Mouse (Mus musculus) bone marrow, adult 2 months (tissue): ENCODE data around the gene Il2rb. TPM values are rescaled to one million over a fixed set of nuclear protein-coding genes. Genes with fewer than 3 reads are reported as not detected.

Source experiments
- H3K27ac ChIP-seq: fragments of 200-500 bp; 2 replicates; pipeline ENCODE4 v1.5.1; 2012; ENCODE audit warnings: low read depth, mild to moderate bottlenecking, control low read depth, inconsistent platforms, low read length; ENCODE audit not compliant: control insufficient read depth, poor library complexity, insufficient read depth
- H3K4me1 ChIP-seq: fragments of 200-500 bp; 2 replicates; pipeline ENCODE4 v1.6.1; 2011; ENCODE audit warnings: low read length; ENCODE audit not compliant: control insufficient read depth, insufficient read depth
- H3K4me3 ChIP-seq: fragments of 200-500 bp; replicated peaks from 2 replicates; pipeline ENCODE3; 2011; ENCODE audit warnings: mild to moderate bottlenecking, low read depth, low read length, control low read depth; ENCODE audit not compliant: control insufficient read depth
- CTCF ChIP-seq: fragments of 200-500 bp; IDR thresholded peaks from 2 replicates; pipeline ENCODE4 v1.5.1; 2011; ENCODE audit warnings: low read length, control low read depth; ENCODE audit not compliant: control insufficient read depth, insufficient read depth
- POLR2A ChIP-seq: fragments of 200-500 bp; IDR thresholded peaks from 2 replicates; pipeline ENCODE4 v1.6.1; 2011; ENCODE audit warnings: low read depth, mild to moderate bottlenecking, control low read depth, low read length, borderline replicate concordance; ENCODE audit not compliant: control insufficient read depth
- WGBS: fragments of 180-500 bp; shearing (Covaris S2); methylation state at CpG from one replicate; pipeline ENCODE4 v1.1.7; 2018; 5-methylcytosine and 5-hydroxymethylcytosine counted together
- polyA plus RNA-seq: library from polyadenylated mRNA; stranded (reverse); fragments of >200 nt; gene quantifications from 2 replicates; pipeline ENCODE4 v1.2.4, GENCODE M21; 2011; ENCODE audit warnings: low replicate concordance; ENCODE audit not compliant: missing spikeins, insufficient read depth, insufficient read length

Il2rb gene
- polyA plus RNA-seq, 1 experiment = 7.6 TPM

DNA sequence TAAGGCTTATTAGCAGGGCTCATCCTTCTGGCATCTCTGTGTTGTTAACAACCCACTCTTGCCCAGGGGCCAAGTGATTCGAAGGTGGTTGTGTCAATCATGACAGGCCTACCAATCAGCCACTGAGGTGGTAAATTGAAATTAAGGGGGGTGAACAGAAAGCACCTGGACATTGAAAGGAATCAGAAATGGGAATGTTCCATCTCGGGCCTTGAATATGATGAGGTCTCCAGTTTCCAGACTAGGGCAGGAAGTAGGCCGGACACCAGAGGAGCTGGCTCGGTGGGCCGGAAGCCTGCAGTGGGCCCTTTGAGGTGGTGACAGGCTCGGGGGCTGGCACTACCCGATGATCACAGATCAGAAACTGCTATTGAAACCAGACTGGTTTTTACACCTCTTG lies 32.9 kb upstream of the Il2rb start:
- 26% methylated on average over 7 of the region's 7 CpGs for WGBS
- TF ChIP-seq POLR2A (no peak), CTCF (no peak)
- Histone ChIP-seq H3K27ac (no peak overlapping the region; the same call in 1 of the 2 replicates), H3K4me1 (peaks cover 1% of the 10 kb centered on the region; the same call in 1 of the 2 replicates), H3K4me3 (no peak overlapping the region)

- 91% methylated on average over 5 of the region's 5 CpGs for WGBS
- H3K27ac ChIP-seq = no peak overlapping the region
- no peak overlapping the region for H3K4me3 ChIP-seq
- H3K4me1 ChIP-seq = peaks cover 2% of the 10 kb centered on the region; the same call in 1 of the 2 replicates
- TF ChIP-seq CTCF (no peak), POLR2A (no peak)
Measured at GRCm38 (mm10) chr15:78524163-78524562, 29.1 kb upstream of the Il2rb start.

- Histone ChIP-seq H3K27ac (no peak overlapping the region), H3K4me1 (peaks cover 1% of the 10 kb centered on the region; the same call in 1 of the 2 replicates), H3K4me3 (no peak overlapping the region)
- no peak for TF ChIP-seq POLR2A
- no peak for TF ChIP-seq CTCF
- WGBS = 25% methylated on average over 6 of the region's 6 CpGs
Measured at GRCm38 (mm10) chr15:78521892-78522291, 26.8 kb upstream of the Il2rb start.

GRCm38 (mm10) chr15:78521331-78521730 lies 26.3 kb upstream of the Il2rb start:
- no peak overlapping the region for H3K27ac ChIP-seq
- H3K4me3 ChIP-seq = no peak overlapping the region
- H3K4me1 ChIP-seq = peaks cover 1% of the 10 kb centered on the region; the same call in 1 of the 2 replicates
- WGBS = 77% methylated on average over 8 of the region's 8 CpGs
- no peak for TF ChIP-seq POLR2A

- Histone ChIP-seq H3K4me3 (no peak overlapping the region), H3K27ac (no peak overlapping the region), H3K4me1 (peaks cover 1% of the 10 kb centered on the region; the same call in 1 of the 2 replicates)
- TF ChIP-seq CTCF (no peak), POLR2A (no peak)
- WGBS = 38% methylated on average over 13 of the region's 13 CpGs
Measured at GRCm38 (mm10) chr15:78520112-78520715, 25.1 kb upstream of the Il2rb start.

GRCm38 (mm10) chr15:78518221-78518620 lies 23.1 kb upstream of the Il2rb start:
- 36% methylated on average over 7 of the region's 7 CpGs for WGBS
- Histone ChIP-seq H3K4me1 (peaks cover 1% of the 10 kb centered on the region; the same call in 1 of the 2 replicates), H3K27ac (no peak overlapping the region), H3K4me3 (no peak overlapping the region)
- no peak for TF ChIP-seq CTCF
- TF ChIP-seq POLR2A = no peak

GRCm38 (mm10) chr15:78515759-78516158 lies 20.7 kb upstream of the Il2rb start:
- no peak for TF ChIP-seq CTCF
- TF ChIP-seq POLR2A = no peak
- 42% methylated on average over 6 of the region's 6 CpGs for WGBS
- peaks cover 1% of the 10 kb centered on the region; the same call in 1 of the 2 replicates for H3K4me1 ChIP-seq
- H3K4me3 ChIP-seq = no peak overlapping the region
- H3K27ac ChIP-seq = no peak overlapping the region

DNA sequence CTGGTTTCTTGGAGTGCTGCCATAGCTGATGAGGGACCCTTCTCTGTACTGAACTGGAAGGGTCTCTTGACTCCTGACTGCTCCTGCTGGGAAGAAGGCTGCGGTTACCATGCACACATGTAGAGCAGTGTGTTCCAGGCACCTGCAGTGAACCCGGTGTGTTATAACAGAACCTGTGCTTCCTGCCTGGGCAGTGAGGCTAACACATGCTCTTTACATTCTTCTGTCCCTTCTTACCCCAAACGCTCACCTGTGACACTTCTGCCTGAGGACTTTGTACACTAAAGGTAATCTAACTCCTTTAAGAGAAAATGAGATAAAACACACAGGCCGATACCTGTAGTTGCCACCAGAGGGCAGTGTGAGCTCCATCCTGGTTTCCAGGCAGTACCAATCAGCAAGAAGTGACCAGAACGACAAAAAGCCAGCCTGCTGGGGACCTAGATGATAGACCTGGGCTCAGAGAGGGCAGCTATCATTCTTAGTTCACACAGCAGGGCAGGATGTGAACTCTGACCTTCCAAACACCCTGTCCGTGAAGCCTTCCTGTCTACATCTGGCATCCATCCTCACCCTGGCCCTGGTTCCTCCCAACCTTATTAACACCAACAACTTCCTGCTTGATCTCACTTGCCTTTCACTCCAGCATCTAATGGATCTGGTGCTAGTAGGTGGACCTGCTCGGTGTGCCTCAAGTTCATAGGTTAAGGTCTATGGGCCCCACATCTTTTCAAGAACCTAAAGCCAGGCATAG lies 19.5 kb upstream of the Il2rb start:
- no peak overlapping the region for H3K27ac ChIP-seq
- TF ChIP-seq POLR2A (no peak), CTCF (peak; percentile 91)
- H3K4me1 ChIP-seq = no peaks in the 10 kb centered on the region; the same call in 1 of the 2 replicates
- 28% methylated on average over 7 of the region's 7 CpGs for WGBS
- H3K4me3 ChIP-seq = no peak overlapping the region
